Mouse (Mus musculus) adrenal gland, postnatal 14 days (tissue): ENCODE data around the gene Kat5. TPM values are rescaled to one million over a fixed set of nuclear protein-coding genes. Genes with fewer than 3 reads are reported as not detected.

Experiments used
- total RNA-seq: library from RNA; stranded (reverse); gene quantifications from 2 replicates; pipeline ENCODE4 v1.2.3, GENCODE M21; 2021

The Kat5 gene
- total RNA-seq, 1 experiment from 2014 or later: 54.8 TPM

Other genes with a start within 250 kb of the Kat5 start
- gene Eif1ad, start 243.5 kb downstream of the Kat5 start, total RNA-seq: 29.0 and 29.9 TPM in 2 replicates
- gene Banf1, start 243.1 kb downstream of the Kat5 start, total RNA-seq: 144 and 153 TPM in 2 replicates
- gene Sart1, start 221.5 kb downstream of the Kat5 start, total RNA-seq: 73.0 and 75.7 TPM in 2 replicates
- not detected in 2 replicates for gene Tsga10ip, start 207.7 kb downstream of the Kat5 start, total RNA-seq
- gene Drap1, start 185.3 kb downstream of the Kat5 start, total RNA-seq: 210 and 236 TPM in 2 replicates
- gene AI837181, start 185.1 kb downstream of the Kat5 start, total RNA-seq: 36.8 and 45.1 TPM in 2 replicates
- 0.98 and 1.1 TPM in 2 replicates for gene Fosl1, start 162.7 kb downstream of the Kat5 start, total RNA-seq
- 8.8 and 11.2 TPM in 2 replicates for gene Ccdc85b, start 152.3 kb downstream of the Kat5 start, total RNA-seq
- 70.8 and 92.6 TPM in 2 replicates for gene Fibp, start 149.6 kb downstream of the Kat5 start, total RNA-seq
- gene Ctsw, start 141.7 kb downstream of the Kat5 start, total RNA-seq: 0.85 and 4.2 TPM in 2 replicates
- 42.5 and 45.9 TPM in 2 replicates for gene Efemp2, start 136.3 kb downstream of the Kat5 start, total RNA-seq
- 22.3 and 28.6 TPM in 2 replicates for gene Mus81, start 121.8 kb downstream of the Kat5 start, total RNA-seq
- gene Cfl1, start 119.8 kb downstream of the Kat5 start, total RNA-seq: 640 and 706 TPM in 2 replicates
- gene 1700020D05Rik, start 106.5 kb downstream of the Kat5 start, total RNA-seq: 1.0 and 2.2 TPM in 2 replicates
- 10.4 and 11.8 TPM in 2 replicates for gene Snx32, start 99.7 kb downstream of the Kat5 start, total RNA-seq
- gene Ovol1, start 49.6 kb downstream of the Kat5 start, total RNA-seq: not detected in 2 replicates
- 7.3 and 8.0 TPM in 2 replicates for gene Ap5b1, start 42.2 kb downstream of the Kat5 start, total RNA-seq
- gene Rnaseh2c, start 8.4 kb downstream of the Kat5 start, total RNA-seq: 106 and 113 TPM in 2 replicates
- gene Rela, start 27.2 kb upstream of the Kat5 start, total RNA-seq: 60.7 and 65.1 TPM in 2 replicates
- gene Sipa1, start 53.5 kb upstream of the Kat5 start, total RNA-seq: 56.4 and 64.0 TPM in 2 replicates
- gene Map3k11, start 78.5 kb upstream of the Kat5 start, total RNA-seq: 50.4 and 51.2 TPM in 2 replicates
- gene Pcnx3, start 78.7 kb upstream of the Kat5 start, total RNA-seq: 75.1 and 78.4 TPM in 2 replicates
- not detected in 2 replicates for gene Kcnk7, start 94.1 kb upstream of the Kat5 start, total RNA-seq
- 29.1 and 29.3 TPM in 2 replicates for gene Ehbp1l1, start 116.1 kb upstream of the Kat5 start, total RNA-seq
- 41.3 and 50.4 TPM in 2 replicates for gene Fam89b, start 119.4 kb upstream of the Kat5 start, total RNA-seq
- 212 and 214 TPM in 2 replicates for gene Ltbp3, start 130.7 kb upstream of the Kat5 start, total RNA-seq
- 87.4 and 92.1 TPM in 2 replicates for gene Scyl1, start 161.2 kb upstream of the Kat5 start, total RNA-seq